Mouse (Mus musculus) olfactory bulb, adult 2 months (tissue): ENCODE data around the gene Snx8. TPM values are rescaled to one million over a fixed set of nuclear protein-coding genes. Genes with fewer than 3 reads are reported as not detected.

ENCODE experiments used
- H3K27ac ChIP-seq: fragments of 200-500 bp; 2 replicates; pipeline ENCODE4 v1.5.1; 2012; ENCODE audit warnings: low read depth, low read length; ENCODE audit not compliant: insufficient read depth
- H3K4me1 ChIP-seq: fragments of 200-500 bp; 2 replicates; pipeline ENCODE4 v1.6.1; 2012; ENCODE audit warnings: low read length; ENCODE audit not compliant: control insufficient read depth, insufficient read depth
- H3K4me3 ChIP-seq: fragments of 200-500 bp; 2 replicates; pipeline ENCODE4 v1.5.1; 2012; ENCODE audit warnings: mild to moderate bottlenecking, low read depth, low read length, moderate library complexity; ENCODE audit not compliant: insufficient read depth
- CTCF ChIP-seq: fragments of 200-500 bp; IDR thresholded peaks from 2 replicates; pipeline ENCODE4 v1.5.1; 2012; ENCODE audit warnings: low read depth, mild to moderate bottlenecking, low read length, moderate library complexity; ENCODE audit not compliant: insufficient read depth
- POLR2A ChIP-seq: fragments of 200-500 bp; IDR thresholded peaks from 2 replicates; pipeline ENCODE4 v1.6.1; 2012; ENCODE audit warnings: mild to moderate bottlenecking, low read depth, low read length, moderate library complexity; ENCODE audit not compliant: insufficient read depth
- WGBS: fragments of 180-500 bp; shearing (Covaris S2); methylation state at CpG from one replicate; pipeline ENCODE4 v1.1.7; 2018; 5-methylcytosine and 5-hydroxymethylcytosine counted together
- polyA plus RNA-seq: library from polyadenylated mRNA; stranded (reverse); fragments of >200 nt; gene quantifications from 2 replicates; pipeline ENCODE4 v1.2.4, GENCODE M21; 2012; ENCODE audit warnings: low replicate concordance; ENCODE audit not compliant: missing spikeins, insufficient read depth, insufficient read length

Gene Snx8
- polyA plus RNA-seq, 1 experiment: not detected

GRCm38 (mm10) chr5:140408801-140409200 lies 19.7 kb upstream of the Snx8 start:
- Histone ChIP-seq H3K4me3 (no peak overlapping the region), H3K27ac (no peak overlapping the region), H3K4me1 (no peaks in the 10 kb centered on the region)
- TF ChIP-seq POLR2A (no peak), CTCF (no peak)

DNA sequence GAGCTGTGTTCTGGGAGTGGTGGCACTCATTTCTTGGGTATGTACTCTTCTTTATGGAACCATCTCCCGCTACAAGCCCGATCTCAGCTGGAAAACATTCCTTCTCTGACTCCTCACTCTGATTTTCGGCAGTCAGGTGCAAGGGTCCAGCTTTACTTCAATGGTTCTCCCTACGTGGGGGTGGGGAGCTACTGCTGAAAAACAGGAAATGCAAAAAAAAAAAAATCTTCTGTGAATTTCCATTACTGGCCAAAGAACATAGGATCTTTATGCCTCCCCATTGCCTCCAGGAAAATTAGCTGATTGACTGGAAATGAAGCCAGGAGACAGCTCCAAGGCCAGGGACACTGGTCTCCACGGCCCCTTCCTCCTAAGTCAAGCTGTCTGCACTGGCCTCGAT lies 17.6 kb upstream of the Snx8 start:
- no peak for TF ChIP-seq POLR2A
- no peak for TF ChIP-seq CTCF
- Histone ChIP-seq H3K4me3 (no peak overlapping the region), H3K4me1 (no peaks in the 10 kb centered on the region), H3K27ac (no peak overlapping the region)
- 81% methylated on average over 6 of the region's 6 CpGs for WGBS

DNA sequence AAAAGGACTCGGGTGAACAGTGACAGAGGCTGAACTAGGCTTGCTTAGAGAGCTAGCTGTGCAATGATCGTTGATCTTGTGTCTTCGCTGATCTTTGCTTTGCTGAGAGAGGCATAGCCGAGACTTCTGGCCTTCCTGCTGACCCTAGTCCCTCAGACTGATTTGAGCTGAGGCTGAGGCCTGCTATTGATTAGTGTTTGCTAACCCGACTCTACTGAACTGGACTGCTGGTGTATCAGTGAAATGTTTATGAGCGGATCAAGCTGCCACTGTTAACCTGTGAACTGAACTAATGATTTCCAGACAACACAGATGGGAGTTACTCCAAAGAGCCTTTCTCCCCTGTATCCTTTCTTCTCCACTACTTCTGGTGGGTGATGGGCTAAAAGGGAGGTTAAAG lies 16.1 kb upstream of the Snx8 start:
- TF ChIP-seq CTCF (no peak), POLR2A (no peak)
- Histone ChIP-seq H3K4me1 (no peaks in the 10 kb centered on the region), H3K27ac (no peak overlapping the region), H3K4me3 (no peak overlapping the region)
- WGBS: 82% methylated on average over 6 of the region's 6 CpGs

- WGBS: 82% methylated on average over 4 of the region's 4 CpGs
These were observed 13.7 kb upstream of the Snx8 start for GRCm38 (mm10) chr5:140402640-140403270.

GRCm38 (mm10) chr5:140396166-140396940 lies 7.3 kb upstream of the Snx8 start:
- Histone ChIP-seq H3K4me1 (no peaks in the 10 kb centered on the region), H3K27ac (no peak overlapping the region), H3K4me3 (no peak overlapping the region)
- WGBS: 67% methylated on average over 8 of the region's 8 CpGs
- no peak for TF ChIP-seq POLR2A

More at GRCm38 (mm10) chr5:140402640-140403270, 13.7 kb upstream of the Snx8 start:
- Histone ChIP-seq H3K4me3 (no peak overlapping the region), H3K27ac (no peak overlapping the region), H3K4me1 (no peaks in the 10 kb centered on the region)
- TF ChIP-seq CTCF (no peak), POLR2A (no peak)

GRCm38 (mm10) chr5:140392701-140393100 lies 3.6 kb upstream of the Snx8 start:
- 94% methylated on average over 3 of the region's 3 CpGs for WGBS
- TF ChIP-seq CTCF (no peak), POLR2A (no peak)
- Histone ChIP-seq H3K4me3 (no peak overlapping the region), H3K27ac (no peak overlapping the region), H3K4me1 (peaks cover 13% of the 10 kb centered on the region)

GRCm38 (mm10) chr5:140391981-140392380 lies 2.9 kb upstream of the Snx8 start:
- H3K27ac ChIP-seq: no peak overlapping the region
- H3K4me3 ChIP-seq: no peak overlapping the region
- TF ChIP-seq CTCF: no peak
- no peak for TF ChIP-seq POLR2A
- WGBS: 90% methylated on average over 5 of the region's 5 CpGs
- peaks cover 13% of the 10 kb centered on the region for H3K4me1 ChIP-seq

GRCm38 (mm10) chr5:140391435-140391834 lies 2.4 kb upstream of the Snx8 start:
- no peak overlapping the region for H3K27ac ChIP-seq
- TF ChIP-seq POLR2A (no peak), CTCF (no peak)
- 77% methylated on average over 1 of the region's 1 CpGs for WGBS

DNA sequence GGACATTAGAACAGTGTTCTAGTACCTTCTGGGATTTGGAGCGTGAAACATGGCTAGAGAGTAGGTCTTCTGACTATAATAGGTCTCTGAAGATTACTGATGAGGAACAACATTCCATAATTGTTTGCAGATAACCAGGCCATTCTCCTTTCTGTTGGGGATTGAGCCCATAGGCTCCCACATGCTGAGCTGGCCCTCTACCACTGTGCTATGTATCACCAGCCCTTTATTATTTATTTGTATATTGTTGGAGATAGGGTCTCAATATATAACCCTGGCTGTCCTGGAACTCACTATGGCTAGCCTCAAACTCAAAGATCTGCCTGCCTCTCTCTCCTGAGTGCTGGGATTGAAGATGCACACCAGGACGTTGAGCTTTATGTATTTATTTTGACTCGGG lies 585 bp upstream of the Snx8 start:
- no peak overlapping the region for H3K27ac ChIP-seq
- TF ChIP-seq POLR2A (no peak), CTCF (no peak)
- peaks cover 13% of the 10 kb centered on the region for H3K4me1 ChIP-seq
- 66% methylated on average over 3 of the region's 3 CpGs for WGBS
- H3K4me3 ChIP-seq: peak overlapping the region; percentile 69; the same call in 1 of the 2 replicates

More at GRCm38 (mm10) chr5:140391435-140391834, 2.4 kb upstream of the Snx8 start:
- H3K4me3 ChIP-seq: no peak overlapping the region
- peaks cover 13% of the 10 kb centered on the region for H3K4me1 ChIP-seq
